Mouse (Mus musculus): ENCODE results near the gene Fryl. TPM values are rescaled to one million over a fixed set of nuclear protein-coding genes. Genes with fewer than 3 reads are reported as not detected.
"Not testable (repeated sequence)": the region's sequence is repeated elsewhere in the genome, so short reads cannot be mapped to it uniquely, and the experiment has no call there.

Fryl gene
- polyA plus RNA-seq, 1 experiment from 2014 or later: 20.3 TPM

GRCm38 (mm10) chr5:73014745-73015144 is 241.7 kb downstream of the Fryl start:
- 43% methylated on average over 9 of the region's 9 CpGs for WGBS
- Histone ChIP-seq H3K9ac (ENCODE audit: low read length) (no peak overlapping the region), H3K9me3 (ENCODE audit: control insufficient read depth, low read length) (no peaks in the 10 kb centered on the region), H3K36me3 (ENCODE audit: control insufficient read depth, insufficient read depth, low read length) (no peaks in the 10 kb centered on the region), H3K4me2 (ENCODE audit: low read depth, low read length) (no peak overlapping the region), H3K27me3 (ENCODE audit: control insufficient read depth, insufficient read depth, low read depth, low read length) (peaks cover 16% of the 10 kb centered on the region), H3K4me3 (ENCODE audit: low read length) (no peak overlapping the region), H3K4me1 (replicated peaks; ENCODE audit: control insufficient read depth, insufficient read depth, low read length) (peaks cover 5% of the 10 kb centered on the region), H3K27ac (ENCODE audit: low read length) (no peak overlapping the region)
- no peak for ATAC-seq (ENCODE audit: low read depth)

DNA sequence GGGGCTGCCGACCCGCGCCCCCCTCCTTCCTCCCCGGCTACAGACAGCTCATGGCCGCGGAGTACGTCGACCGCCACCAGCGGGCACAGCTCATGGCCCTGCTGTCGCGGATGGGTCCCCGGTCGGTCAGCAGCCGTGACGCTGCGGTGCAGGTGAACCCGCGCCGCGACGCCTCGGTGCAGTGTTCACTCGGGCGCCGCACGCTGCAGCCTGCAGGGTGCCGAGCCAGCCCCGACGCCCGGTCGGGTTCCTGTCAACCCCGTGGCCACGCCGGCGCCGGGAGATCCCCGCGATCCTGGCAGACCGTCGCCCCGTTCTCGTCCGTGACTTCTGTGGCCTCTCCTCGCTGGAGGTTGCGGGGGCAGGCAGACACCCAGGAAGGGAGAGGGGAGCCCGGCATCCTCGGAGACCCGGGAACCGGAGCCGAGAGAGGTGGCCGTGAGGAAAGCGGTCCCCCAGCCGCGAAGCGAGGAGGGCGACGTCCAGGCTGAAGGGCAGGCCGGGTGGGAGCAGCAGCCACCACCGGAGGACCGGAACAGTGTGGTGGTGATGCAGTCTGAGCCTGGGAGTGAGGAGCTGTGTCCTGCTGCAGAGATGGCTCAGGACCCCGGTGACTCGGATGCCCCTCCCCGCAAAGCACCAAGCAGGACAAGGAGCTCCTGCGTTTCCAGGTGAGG is 242.7 kb downstream of the Fryl start:
- peak; percentile 43; the same call in 1 of the 2 replicates for ATAC-seq (ENCODE audit: low read depth)
- peak overlapping the region; percentile 49 for H3K9ac ChIP-seq (ENCODE audit: low read length)

DNA sequence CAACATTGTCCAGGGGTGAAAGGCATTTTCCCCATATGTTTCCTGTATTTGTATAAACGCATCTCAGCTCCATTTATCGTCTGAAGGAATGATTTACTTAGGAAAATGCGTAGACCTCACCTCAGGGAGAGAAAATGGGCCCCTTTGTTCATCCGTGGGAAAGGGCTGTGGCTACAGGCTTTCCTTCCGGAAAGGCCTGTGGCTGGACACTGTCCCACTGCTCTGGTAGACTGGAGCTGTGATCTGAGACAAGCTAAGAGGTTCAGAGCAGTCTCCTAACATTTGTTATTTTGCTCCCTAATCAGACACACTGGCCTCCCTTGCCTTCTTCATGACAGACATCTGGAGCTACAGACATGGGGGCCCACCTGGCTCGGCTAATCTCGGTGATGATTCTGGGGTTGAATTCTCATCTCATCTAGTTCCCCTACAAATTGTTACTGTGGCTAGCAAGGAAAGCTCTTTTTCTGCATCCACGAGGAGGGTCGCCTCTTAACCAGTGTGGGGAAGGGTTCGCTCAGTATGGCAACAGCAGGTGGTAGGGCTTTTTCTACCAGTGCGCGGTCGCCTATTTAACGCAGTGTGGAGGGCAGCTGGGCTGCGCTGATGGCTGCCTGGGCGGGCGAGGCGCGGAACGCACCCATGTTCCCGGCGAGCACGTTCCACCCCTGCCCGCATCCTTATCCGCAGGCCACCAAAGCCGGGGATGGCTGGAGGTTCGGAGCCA is 243.4 kb downstream of the Fryl start:
- H3K36me3 ChIP-seq (ENCODE audit: control insufficient read depth, insufficient read depth, low read length); H3K27ac ChIP-seq (ENCODE audit: low read length); H3K9ac ChIP-seq (ENCODE audit: low read length); H3K9me3 ChIP-seq (ENCODE audit: control insufficient read depth, low read length); H3K4me1 ChIP-seq (replicated peaks; ENCODE audit: control insufficient read depth, insufficient read depth, low read length): not testable (repeated sequence)
- H3K4me3 ChIP-seq (ENCODE audit: low read length): peak overlapping the region; percentile 44
- H3K27me3 ChIP-seq (ENCODE audit: control insufficient read depth, insufficient read depth, low read depth, low read length): peaks cover 21% of the 10 kb centered on the region
- peak; percentile 47; the same call in 1 of the 2 replicates for ATAC-seq (ENCODE audit: low read depth)
- 20% methylated on average over 19 of the region's 27 CpGs for WGBS
- peak overlapping the region; percentile 63 for H3K4me2 ChIP-seq (ENCODE audit: low read depth, low read length)

More for the DNA sequence above, 242.7 kb downstream of the Fryl start:
- peaks cover 16% of the 10 kb centered on the region for H3K27me3 ChIP-seq (ENCODE audit: control insufficient read depth, insufficient read depth, low read depth, low read length)
- peak overlapping the region; percentile 63 for H3K4me2 ChIP-seq (ENCODE audit: low read depth, low read length)
- peak overlapping the region; percentile 44 for H3K4me3 ChIP-seq (ENCODE audit: low read length)
- not testable (repeated sequence) for H3K4me1 ChIP-seq (replicated peaks; ENCODE audit: control insufficient read depth, insufficient read depth, low read length); H3K9me3 ChIP-seq (ENCODE audit: control insufficient read depth, low read length); H3K36me3 ChIP-seq (ENCODE audit: control insufficient read depth, insufficient read depth, low read length); H3K27ac ChIP-seq (ENCODE audit: low read length)
- under 1% methylated on average over 42 of the region's 65 CpGs for WGBS

DNA sequence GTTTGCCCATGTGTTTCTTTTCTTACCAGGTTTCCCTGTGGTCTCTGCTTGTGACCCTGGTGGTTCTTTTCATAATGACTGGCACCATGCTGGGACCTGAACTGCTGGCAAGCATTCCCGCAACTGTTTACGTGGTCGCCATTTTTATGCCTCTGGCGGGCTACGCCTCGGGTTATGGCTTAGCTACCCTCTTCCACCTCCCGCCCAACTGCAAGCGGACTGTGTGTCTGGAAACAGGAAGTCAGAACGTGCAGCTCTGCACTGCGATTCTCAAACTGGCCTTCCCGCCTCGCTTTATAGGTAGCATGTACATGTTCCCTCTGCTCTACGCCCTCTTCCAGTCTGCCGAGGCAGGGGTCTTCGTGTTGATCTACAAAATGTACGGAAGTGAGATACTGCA is 244.6 kb downstream of the Fryl start:
- H3K9me3 ChIP-seq (ENCODE audit: control insufficient read depth, low read length); H3K4me2 ChIP-seq (ENCODE audit: low read depth, low read length); H3K27ac ChIP-seq (ENCODE audit: low read length); H3K9ac ChIP-seq (ENCODE audit: low read length); H3K36me3 ChIP-seq (ENCODE audit: control insufficient read depth, insufficient read depth, low read length); ATAC-seq (ENCODE audit: low read depth); H3K4me1 ChIP-seq (replicated peaks; ENCODE audit: control insufficient read depth, insufficient read depth, low read length); H3K4me3 ChIP-seq (ENCODE audit: low read length): not testable (repeated sequence)
- H3K27me3 ChIP-seq (ENCODE audit: control insufficient read depth, insufficient read depth, low read depth, low read length): peaks cover 33% of the 10 kb centered on the region
- 87% methylated on average over 14 of the region's 16 CpGs for WGBS

DNA sequence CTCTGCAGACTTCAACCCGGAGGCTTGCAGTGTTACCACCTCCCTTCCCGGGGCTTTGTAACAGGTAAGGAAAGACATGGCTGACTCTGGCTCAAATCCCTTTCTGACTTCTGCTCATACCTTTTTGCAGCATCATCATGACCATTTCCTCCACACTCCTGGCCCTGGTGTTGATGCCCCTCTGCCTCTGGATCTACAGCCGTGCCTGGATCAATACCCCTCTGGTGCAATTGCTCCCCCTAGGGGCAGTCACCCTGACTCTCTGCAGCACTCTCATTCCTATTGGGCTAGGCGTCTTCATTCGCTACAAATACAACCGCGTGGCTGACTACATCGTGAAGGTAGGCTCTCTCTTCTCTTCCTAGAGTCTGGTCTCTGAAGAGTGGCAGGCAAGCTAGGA is 248.2 kb downstream of the Fryl start:
- not testable (repeated sequence) for ATAC-seq (ENCODE audit: low read depth); H3K9ac ChIP-seq (ENCODE audit: low read length); H3K36me3 ChIP-seq (ENCODE audit: control insufficient read depth, insufficient read depth, low read length); H3K4me3 ChIP-seq (ENCODE audit: low read length); H3K4me2 ChIP-seq (ENCODE audit: low read depth, low read length); H3K4me1 ChIP-seq (replicated peaks; ENCODE audit: control insufficient read depth, insufficient read depth, low read length); H3K27ac ChIP-seq (ENCODE audit: low read length); H3K9me3 ChIP-seq (ENCODE audit: control insufficient read depth, low read length)
- H3K27me3 ChIP-seq (ENCODE audit: control insufficient read depth, insufficient read depth, low read depth, low read length): peaks cover 31% of the 10 kb centered on the region
- 34% methylated on average over 8 of the region's 8 CpGs for WGBS

DNA sequence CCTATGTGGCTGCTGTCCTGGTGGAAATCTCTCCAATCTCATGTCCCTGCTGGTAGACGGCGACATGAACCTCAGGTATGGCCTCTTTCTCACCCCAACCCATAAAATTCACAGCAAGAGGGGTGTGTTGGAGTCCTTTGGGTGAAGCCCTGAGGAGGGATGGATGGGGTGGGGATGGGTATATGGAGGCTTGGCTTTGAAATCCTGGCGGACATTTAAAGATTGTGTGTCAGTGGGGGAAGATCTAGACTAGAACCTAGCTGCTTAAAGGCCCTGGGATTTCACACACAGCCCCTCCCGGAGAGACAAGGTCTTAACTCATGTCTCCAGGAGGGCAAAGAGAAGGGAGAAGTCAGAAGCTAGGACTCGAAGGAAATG is 248.8 kb downstream of the Fryl start:
- Histone ChIP-seq H3K9me3 (ENCODE audit: control insufficient read depth, low read length) (no peaks in the 10 kb centered on the region), H3K4me3 (ENCODE audit: low read length) (no peak overlapping the region), H3K27ac (ENCODE audit: low read length) (no peak overlapping the region), H3K9ac (ENCODE audit: low read length) (no peak overlapping the region), H3K4me1 (replicated peaks; ENCODE audit: control insufficient read depth, insufficient read depth, low read length) (no peaks in the 10 kb centered on the region; the same call in 1 of the 2 replicates), H3K36me3 (ENCODE audit: control insufficient read depth, insufficient read depth, low read length) (no peaks in the 10 kb centered on the region), H3K27me3 (ENCODE audit: control insufficient read depth, insufficient read depth, low read depth, low read length) (peaks cover 28% of the 10 kb centered on the region), H3K4me2 (ENCODE audit: low read depth, low read length) (no peak overlapping the region)
- no peak for ATAC-seq (ENCODE audit: low read depth)
- WGBS: 33% methylated on average over 5 of the region's 5 CpGs

- Histone ChIP-seq H3K4me3 (ENCODE audit: low read length) (peak within 1 kb of the TSS; percentile 45), H3K27ac (ENCODE audit: low read length) (no peak within 1 kb of the TSS), H3K36me3 (ENCODE audit: control insufficient read depth, insufficient read depth, low read length) (no peaks in the 10 kb centered on the region), H3K4me1 (replicated peaks; ENCODE audit: control insufficient read depth, insufficient read depth, low read length) (no peaks in the 10 kb centered on the region; the same call in 1 of the 2 replicates), H3K4me2 (ENCODE audit: low read depth, low read length) (peak within 1 kb of the TSS; percentile 63), H3K9me3 (ENCODE audit: control insufficient read depth, low read length) (no peaks in the 10 kb centered on the region), H3K9ac (ENCODE audit: low read length) (peak within 1 kb of the TSS; percentile 17; the same call in 1 of the 2 replicates), H3K27me3 (ENCODE audit: control insufficient read depth, insufficient read depth, low read depth, low read length) (peaks cover 28% of the 10 kb centered on the region)
- ATAC-seq (ENCODE audit: low read depth): peak; percentile 82
- WGBS: 9% methylated on average over 65 of the region's 65 CpGs
Observed at GRCm38 (mm10) chr5:73006784-73007581, 249.4 kb downstream of the Fryl start, which contains the start of gene Slc10a4. Gene Slc10a4 (plus strand): TSS chr5:73006883.

- Histone ChIP-seq H3K9ac (ENCODE audit: low read length) (no peak overlapping the region), H3K4me2 (ENCODE audit: low read depth, low read length) (no peak overlapping the region), H3K36me3 (ENCODE audit: control insufficient read depth, insufficient read depth, low read length) (no peaks in the 10 kb centered on the region), H3K9me3 (ENCODE audit: control insufficient read depth, low read length) (no peaks in the 10 kb centered on the region), H3K27ac (ENCODE audit: low read length) (no peak overlapping the region), H3K4me3 (ENCODE audit: low read length) (no peak overlapping the region), H3K27me3 (ENCODE audit: control insufficient read depth, insufficient read depth, low read depth, low read length) (peaks cover 28% of the 10 kb centered on the region), H3K4me1 (replicated peaks; ENCODE audit: control insufficient read depth, insufficient read depth, low read length) (no peaks in the 10 kb centered on the region; the same call in 1 of the 2 replicates)
- WGBS: 75% methylated on average over 5 of the region's 5 CpGs
- no peak for ATAC-seq (ENCODE audit: low read depth)
Observed at GRCm38 (mm10) chr5:73004046-73004445, 252.4 kb downstream of the Fryl start.

DNA sequence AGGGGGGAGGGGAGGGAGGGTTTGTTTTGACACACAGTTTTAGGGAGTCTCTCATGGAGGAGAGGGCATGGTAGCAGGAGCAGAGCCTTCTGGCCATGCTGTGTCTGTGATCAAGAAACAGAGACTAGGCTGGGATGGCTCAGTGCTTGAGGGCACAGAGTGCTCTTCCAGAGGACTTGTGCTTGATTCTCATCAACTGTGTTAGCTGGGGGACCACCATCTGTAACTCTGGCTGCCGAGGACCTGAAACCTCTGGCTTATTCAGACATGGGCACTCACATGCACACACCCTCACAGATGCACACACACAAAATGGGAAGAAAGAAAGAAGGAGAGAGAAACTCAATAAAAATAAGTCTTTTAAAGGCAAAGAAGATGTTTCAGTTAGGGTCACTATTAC is 257.9 kb downstream of the Fryl start:
- WGBS: 70% methylated on average over 1 of the region's 1 CpGs
- not testable (repeated sequence) for ATAC-seq (ENCODE audit: low read depth); H3K27ac ChIP-seq (ENCODE audit: low read length); H3K9me3 ChIP-seq (ENCODE audit: control insufficient read depth, low read length); H3K4me2 ChIP-seq (ENCODE audit: low read depth, low read length); H3K4me1 ChIP-seq (replicated peaks; ENCODE audit: control insufficient read depth, insufficient read depth, low read length); H3K27me3 ChIP-seq (ENCODE audit: control insufficient read depth, insufficient read depth, low read depth, low read length); H3K9ac ChIP-seq (ENCODE audit: low read length); H3K36me3 ChIP-seq (ENCODE audit: control insufficient read depth, insufficient read depth, low read length); H3K4me3 ChIP-seq (ENCODE audit: low read length)
